Mouse (Mus musculus) G1E (cell line): ENCODE data around the gene Gm28041.
"Not testable (repeated sequence)": the region's sequence is repeated elsewhere in the genome, so short reads cannot be mapped to it uniquely, and the experiment has no call there.

Experiments
- CTCF ChIP-seq: IDR thresholded peaks from 2 replicates; pipeline ENCODE4 v1.5.1; 2012; ENCODE audit warnings: low read depth, low read length, inconsistent platforms, mixed read lengths
- GATA1 ChIP-seq: IDR thresholded peaks from 2 replicates; pipeline ENCODE4 v1.6.1; 2012; ENCODE audit warnings: borderline replicate concordance, low read length, inconsistent platforms, mixed read lengths
- POLR2AphosphoS5 ChIP-seq: IDR thresholded peaks from 2 replicates; pipeline ENCODE4 v1.6.1; 2012; ENCODE audit warnings: low read depth, low read length, inconsistent platforms; ENCODE audit not compliant: insufficient replicate concordance

- TF ChIP-seq CTCF, GATA1, POLR2AphosphoS5: not testable (repeated sequence)
Measured at GRCm38 (mm10) chr13:67422532-67422931, 47.0 kb upstream of the Gm28041 start.
